Mouse (Mus musculus) brain, adult 2 months (tissue): ENCODE results near the gene Nfat5.

Experiments
- DNase-seq: peaks from one replicate; pipeline ENCODE4 v3.0.0; 2011; ENCODE audit warnings: low read depth, low spot score

Gene Nfat5

GRCm38 (mm10) chr8:107397665-107398064 is 104.4 kb downstream of the Nfat5 start:
- no peak for DNase-seq

GRCm38 (mm10) chr8:107399495-107399894 is 106.2 kb downstream of the Nfat5 start:
- peak; percentile 92 for DNase-seq

- no peak for DNase-seq
Observed at GRCm38 (mm10) chr8:107401866-107402265, 108.6 kb downstream of the Nfat5 start.

GRCm38 (mm10) chr8:107403038-107403781 is 109.9 kb downstream of the Nfat5 start, which contains the start of gene Nqo1:
Nqo1 (minus strand) TSS chr8:107403206.
- DNase-seq = peak; percentile 87

- no peak for DNase-seq
Observed at GRCm38 (mm10) chr8:107404057-107404456, 110.8 kb downstream of the Nfat5 start.

GRCm38 (mm10) chr8:107405935-107406334 is 112.7 kb downstream of the Nfat5 start:
- no peak for DNase-seq

GRCm38 (mm10) chr8:107411391-107411790 is 118.1 kb downstream of the Nfat5 start:
- DNase-seq = peak; percentile 71

GRCm38 (mm10) chr8:107412552-107412951 is 119.3 kb downstream of the Nfat5 start:
- no peak for DNase-seq

- DNase-seq = no peak
Observed at GRCm38 (mm10) chr8:107413881-107414280, 120.6 kb downstream of the Nfat5 start.

GRCm38 (mm10) chr8:107417001-107417400 is 123.7 kb downstream of the Nfat5 start:
- DNase-seq = no peak

- DNase-seq = no peak
Observed at GRCm38 (mm10) chr8:107424176-107424575, 130.9 kb downstream of the Nfat5 start.

- peak; percentile 98 for DNase-seq
Observed at GRCm38 (mm10) chr8:107424597-107425229, 131.4 kb downstream of the Nfat5 start, which contains the start of gene Nob1. Nob1 (minus strand) TSS chr8:107425051.

- no peak for DNase-seq
Observed at GRCm38 (mm10) chr8:107425230-107425597, 131.9 kb downstream of the Nfat5 start.
